Mouse (Mus musculus): ENCODE data around the gene Tagln2. TPM values are rescaled to one million over a fixed set of nuclear protein-coding genes. Genes with fewer than 3 reads are reported as not detected.
A peak's percentile ranks its signal among the peaks of the same experiment; 100 is the strongest.

Gene Tagln2
- polyA plus RNA-seq, 1 experiment from 2014 or later = 93.6 TPM

GRCm38 (mm10) chr1:172522524-172522923 lies 22.7 kb downstream of the Tagln2 start:
- Histone ChIP-seq H3K4me3 (ENCODE audit: low read depth, low read length) (no peak overlapping the region), H3K9me3 (ENCODE audit: control insufficient read depth, low read length) (no peaks in the 10 kb centered on the region), H3K36me3 (ENCODE audit: control insufficient read depth, insufficient read depth, low read length) (no peaks in the 10 kb centered on the region), H3K4me2 (ENCODE audit: low read depth) (no peak overlapping the region), H3K4me1 (ENCODE audit: control insufficient read depth, insufficient read depth, low read length) (peaks cover 7% of the 10 kb centered on the region), H3K27me3 (ENCODE audit: control insufficient read depth, insufficient read depth, low read length) (no peaks in the 10 kb centered on the region), H3K9ac (ENCODE audit: low read length) (no peak overlapping the region), H3K27ac (ENCODE audit: low read depth, low read length) (no peak overlapping the region)
- ATAC-seq (ENCODE audit: insufficient read depth, low FRiP score, low TSS enrichment) (no peak), DNase-seq (ENCODE audit: low spot score) (no peak)
- 76% methylated on average over 7 of the region's 7 CpGs for WGBS

- Histone ChIP-seq H3K4me1 (ENCODE audit: control insufficient read depth, insufficient read depth, low read length) (peaks cover 7% of the 10 kb centered on the region), H3K4me3 (ENCODE audit: low read depth, low read length) (no peak overlapping the region), H3K27me3 (ENCODE audit: control insufficient read depth, insufficient read depth, low read length) (no peaks in the 10 kb centered on the region), H3K27ac (ENCODE audit: low read depth, low read length) (no peak overlapping the region), H3K9ac (ENCODE audit: low read length) (no peak overlapping the region), H3K36me3 (ENCODE audit: control insufficient read depth, insufficient read depth, low read length) (no peaks in the 10 kb centered on the region), H3K4me2 (ENCODE audit: low read depth) (no peak overlapping the region), H3K9me3 (ENCODE audit: control insufficient read depth, low read length) (no peaks in the 10 kb centered on the region)
- no peak for DNase-seq (ENCODE audit: low spot score)
- 67% methylated on average over 12 of the region's 12 CpGs for WGBS
- ATAC-seq (ENCODE audit: insufficient read depth, low FRiP score, low TSS enrichment) = no peak
Observed at GRCm38 (mm10) chr1:172523699-172524101, 23.9 kb downstream of the Tagln2 start.

GRCm38 (mm10) chr1:172525027-172525764 lies 25.3 kb downstream of the Tagln2 start:
- Histone ChIP-seq H3K27ac (ENCODE audit: low read depth, low read length) (no peak overlapping the region), H3K27me3 (ENCODE audit: control insufficient read depth, insufficient read depth, low read length) (no peaks in the 10 kb centered on the region), H3K9ac (ENCODE audit: low read length) (no peak overlapping the region), H3K4me3 (ENCODE audit: low read depth, low read length) (no peak overlapping the region), H3K4me1 (ENCODE audit: control insufficient read depth, insufficient read depth, low read length) (peaks cover 7% of the 10 kb centered on the region), H3K9me3 (ENCODE audit: control insufficient read depth, low read length) (no peaks in the 10 kb centered on the region), H3K36me3 (ENCODE audit: control insufficient read depth, insufficient read depth, low read length) (no peaks in the 10 kb centered on the region), H3K4me2 (ENCODE audit: low read depth) (no peak overlapping the region)
- DNase-seq (ENCODE audit: low spot score) (peak; percentile 50), ATAC-seq (ENCODE audit: insufficient read depth, low FRiP score, low TSS enrichment) (no peak)
- 38% methylated on average over 15 of the region's 15 CpGs for WGBS

- no peaks in the 10 kb centered on the region for H3K36me3 ChIP-seq (ENCODE audit: control insufficient read depth, insufficient read depth, low read length)
- H3K27ac ChIP-seq (ENCODE audit: low read depth, low read length) = no peak overlapping the region
- peaks cover 7% of the 10 kb centered on the region for H3K4me1 ChIP-seq (ENCODE audit: control insufficient read depth, insufficient read depth, low read length)
- H3K4me3 ChIP-seq (ENCODE audit: low read depth, low read length) = no peak overlapping the region
- DNase-seq (ENCODE audit: low spot score) (no peak), ATAC-seq (ENCODE audit: insufficient read depth, low FRiP score, low TSS enrichment) (no peak)
- 74% methylated on average over 7 of the region's 7 CpGs for WGBS
- no peak overlapping the region for H3K9ac ChIP-seq (ENCODE audit: low read length)
- no peak overlapping the region for H3K4me2 ChIP-seq (ENCODE audit: low read depth)
- no peaks in the 10 kb centered on the region for H3K9me3 ChIP-seq (ENCODE audit: control insufficient read depth, low read length)
- no peaks in the 10 kb centered on the region for H3K27me3 ChIP-seq (ENCODE audit: control insufficient read depth, insufficient read depth, low read length)
Observed at GRCm38 (mm10) chr1:172525971-172526370, 26.1 kb downstream of the Tagln2 start.

- no peak overlapping the region for H3K4me3 ChIP-seq (ENCODE audit: low read depth, low read length)
- no peaks in the 10 kb centered on the region for H3K36me3 ChIP-seq (ENCODE audit: control insufficient read depth, insufficient read depth, low read length)
- no peaks in the 10 kb centered on the region for H3K27me3 ChIP-seq (ENCODE audit: control insufficient read depth, insufficient read depth, low read length)
- H3K9me3 ChIP-seq (ENCODE audit: control insufficient read depth, low read length) = no peaks in the 10 kb centered on the region
- no peak overlapping the region for H3K9ac ChIP-seq (ENCODE audit: low read length)
- no peak overlapping the region for H3K27ac ChIP-seq (ENCODE audit: low read depth, low read length)
- no peak overlapping the region for H3K4me2 ChIP-seq (ENCODE audit: low read depth)
- ATAC-seq (ENCODE audit: insufficient read depth, low FRiP score, low TSS enrichment) = no peak
- DNase-seq (ENCODE audit: low spot score) = no peak
- peaks cover 3% of the 10 kb centered on the region; the same call in 1 of the 2 replicates for H3K4me1 ChIP-seq (ENCODE audit: control insufficient read depth, insufficient read depth, low read length)
- 80% methylated on average over 23 of the region's 23 CpGs for WGBS
Observed at GRCm38 (mm10) chr1:172526380-172527081, 26.7 kb downstream of the Tagln2 start.

GRCm38 (mm10) chr1:172527431-172527830 lies 27.6 kb downstream of the Tagln2 start:
- Histone ChIP-seq H3K4me3 (ENCODE audit: low read depth, low read length) (no peak overlapping the region), H3K4me2 (ENCODE audit: low read depth) (no peak overlapping the region), H3K9me3 (ENCODE audit: control insufficient read depth, low read length) (no peaks in the 10 kb centered on the region), H3K36me3 (ENCODE audit: control insufficient read depth, insufficient read depth, low read length) (no peaks in the 10 kb centered on the region), H3K27me3 (ENCODE audit: control insufficient read depth, insufficient read depth, low read length) (no peaks in the 10 kb centered on the region), H3K9ac (ENCODE audit: low read length) (no peak overlapping the region), H3K27ac (ENCODE audit: low read depth, low read length) (no peak overlapping the region), H3K4me1 (ENCODE audit: control insufficient read depth, insufficient read depth, low read length) (peaks cover 3% of the 10 kb centered on the region; the same call in 1 of the 2 replicates)
- 94% methylated on average over 10 of the region's 10 CpGs for WGBS
- ATAC-seq (ENCODE audit: insufficient read depth, low FRiP score, low TSS enrichment) (no peak), DNase-seq (ENCODE audit: low spot score) (no peak)

- 7% methylated on average over 7 of the region's 7 CpGs for WGBS
- Histone ChIP-seq H3K9me3 (ENCODE audit: control insufficient read depth, low read length) (no peaks in the 10 kb centered on the region), H3K4me2 (ENCODE audit: low read depth) (no peak overlapping the region), H3K36me3 (ENCODE audit: control insufficient read depth, insufficient read depth, low read length) (no peaks in the 10 kb centered on the region), H3K4me1 (ENCODE audit: control insufficient read depth, insufficient read depth, low read length) (peaks cover 3% of the 10 kb centered on the region; the same call in 1 of the 2 replicates), H3K9ac (ENCODE audit: low read length) (no peak overlapping the region), H3K27me3 (ENCODE audit: control insufficient read depth, insufficient read depth, low read length) (no peaks in the 10 kb centered on the region), H3K27ac (ENCODE audit: low read depth, low read length) (no peak overlapping the region), H3K4me3 (ENCODE audit: low read depth, low read length) (no peak overlapping the region)
- DNase-seq (ENCODE audit: low spot score) = peak; percentile 87
- peak; percentile 81 for ATAC-seq (ENCODE audit: insufficient read depth, low FRiP score, low TSS enrichment)
Observed at GRCm38 (mm10) chr1:172528701-172529100, 28.9 kb downstream of the Tagln2 start.

- 22% methylated on average over 8 of the region's 8 CpGs for WGBS
- no peak overlapping the region for H3K9ac ChIP-seq (ENCODE audit: low read length)
- no peak overlapping the region for H3K4me2 ChIP-seq (ENCODE audit: low read depth)
- H3K4me3 ChIP-seq (ENCODE audit: low read depth, low read length) = no peak overlapping the region
- no peak overlapping the region for H3K27ac ChIP-seq (ENCODE audit: low read depth, low read length)
- H3K4me1 ChIP-seq (ENCODE audit: control insufficient read depth, insufficient read depth, low read length) = no peaks in the 10 kb centered on the region
- ATAC-seq (ENCODE audit: insufficient read depth, low FRiP score, low TSS enrichment) = no peak
- H3K27me3 ChIP-seq (ENCODE audit: control insufficient read depth, insufficient read depth, low read length) = no peaks in the 10 kb centered on the region
- no peaks in the 10 kb centered on the region for H3K36me3 ChIP-seq (ENCODE audit: control insufficient read depth, insufficient read depth, low read length)
- no peaks in the 10 kb centered on the region for H3K9me3 ChIP-seq (ENCODE audit: control insufficient read depth, low read length)
- no peak for DNase-seq (ENCODE audit: low spot score)
Observed at GRCm38 (mm10) chr1:172530544-172531220, 30.8 kb downstream of the Tagln2 start.
